Mouse (Mus musculus) E14TG2a.4 (cell line): ENCODE measurements around the gene Gpatch8.

Experiments used
- CTCF ChIP-seq: conservative IDR thresholded peaks from 2 replicates; pipeline ENCODE4 v1.5.1; 2014; ENCODE audit warnings: low read length
- NANOG ChIP-seq: IDR thresholded peaks from 2 replicates; pipeline ENCODE4 v1.6.1; 2014; ENCODE audit warnings: borderline replicate concordance, low read length, mixed read lengths

GRCm38 (mm10) chr11:102581281-102582015, 25.3 kb upstream of the Gpatch8 start:
- no peak for TF ChIP-seq CTCF
- no peak for TF ChIP-seq NANOG
